Mouse (Mus musculus) monocyte, adult 2 months (primary cell): ENCODE results near the gene Pla2g2f.

Source experiments
- DNase-seq, 2 experiments: peaks; one replicate each; pipeline ENCODE4 v3.0.0; 2022; ENCODE audit warnings: low spot score in 2 of 2, low read depth in 1 of 2

Gene Pla2g2f

DNA sequence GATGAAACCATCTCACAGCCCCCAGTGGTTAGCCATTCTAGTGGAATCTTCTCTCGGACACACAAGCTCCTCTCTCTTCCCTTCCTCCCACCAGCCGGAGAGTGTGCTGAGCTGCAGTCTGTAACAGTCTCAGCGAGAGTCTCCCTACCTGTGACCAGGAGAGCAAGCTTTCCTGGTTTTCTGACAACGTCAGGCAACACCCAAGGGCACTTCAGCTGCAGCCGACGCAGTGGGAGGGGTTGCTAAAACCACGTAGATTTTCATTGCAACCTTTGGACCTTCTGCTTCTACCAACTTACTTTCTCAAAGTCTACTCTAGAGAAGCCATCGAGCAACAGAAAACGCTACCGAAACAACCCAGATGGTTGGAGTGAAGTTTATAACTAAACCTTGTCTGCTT, 14.5 kb upstream of the Pla2g2f start:
- DNase-seq, result no peak

DNA sequence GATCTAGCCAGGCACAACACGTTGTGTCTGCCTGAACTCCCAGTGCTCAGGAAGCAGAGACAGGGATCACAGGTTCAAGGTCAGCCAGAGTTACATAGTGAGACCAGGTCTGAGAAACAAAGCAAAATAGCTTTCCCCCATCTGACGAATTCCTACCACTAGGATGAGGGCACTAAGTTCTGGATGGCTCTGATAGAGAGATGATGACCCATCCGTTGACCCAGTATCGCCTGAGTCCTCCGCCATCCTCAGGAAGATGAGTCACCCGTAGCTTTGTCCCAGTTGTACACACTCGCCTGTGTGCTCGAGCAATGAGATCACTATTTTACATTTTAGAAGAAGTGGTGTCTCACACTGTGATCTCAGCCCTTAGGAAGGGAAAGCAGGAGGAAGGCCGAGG, 4.8 kb upstream of the Pla2g2f start:
- no peak for DNase-seq

DNA sequence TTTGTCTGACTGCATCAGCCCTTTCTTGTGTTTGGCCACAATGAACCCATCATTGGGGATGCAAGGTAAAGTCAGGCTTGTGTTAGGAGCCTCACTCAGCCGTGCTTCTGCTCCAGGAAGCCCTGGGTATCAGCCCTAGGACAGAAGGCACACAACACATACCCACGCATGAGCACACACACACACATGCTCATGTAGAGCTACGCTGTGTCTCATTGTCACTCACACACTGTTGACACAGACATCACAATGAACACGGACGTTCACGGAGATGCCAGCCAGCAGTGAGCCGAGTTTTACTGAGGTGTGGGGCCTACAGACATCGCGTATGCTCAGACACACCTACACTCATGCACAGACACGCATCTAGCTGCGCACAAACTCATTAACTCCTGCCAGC, 1.4 kb downstream of the Pla2g2f start:
- DNase-seq, result no peak

DNA sequence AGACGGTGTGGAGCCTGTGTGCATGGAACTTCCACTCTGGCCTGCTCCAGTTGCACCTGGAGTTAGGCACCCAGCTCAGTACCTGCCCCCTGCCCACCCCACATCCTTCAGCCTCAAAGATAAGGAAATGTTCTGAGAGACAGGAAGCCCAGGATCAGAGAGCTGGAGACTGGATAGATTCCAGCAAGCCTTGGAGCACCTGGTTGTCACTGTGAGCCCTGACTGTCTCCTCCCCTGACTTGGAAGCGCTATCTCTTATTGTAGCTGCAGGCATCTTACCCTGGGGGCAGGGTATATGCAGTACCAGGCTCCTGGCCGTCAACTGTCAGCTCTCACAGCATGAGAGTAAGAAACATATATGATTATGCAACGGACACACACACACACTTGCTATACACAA, 2.0 kb downstream of the Pla2g2f start:
- DNase-seq, result no peak

DNA sequence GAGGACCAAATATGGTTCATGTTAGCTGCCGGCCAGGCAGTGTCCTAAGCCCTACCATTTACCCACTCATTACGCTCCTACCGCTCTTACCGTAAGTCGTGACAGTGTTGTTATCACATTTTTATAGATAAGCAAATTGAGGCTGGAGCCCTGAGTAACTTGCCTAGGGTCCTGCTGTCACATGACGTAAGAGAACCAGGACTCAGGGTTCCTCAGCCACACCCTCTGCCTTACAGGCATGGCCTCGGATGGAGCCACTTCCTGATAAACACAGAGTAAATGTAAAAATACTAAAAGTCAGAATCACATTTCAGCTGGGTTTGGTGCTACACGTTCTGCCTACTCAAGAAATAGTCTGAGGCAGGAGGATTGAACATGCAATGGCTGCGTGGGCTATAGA, 3.0 kb downstream of the Pla2g2f start:
- no peak for DNase-seq

DNA sequence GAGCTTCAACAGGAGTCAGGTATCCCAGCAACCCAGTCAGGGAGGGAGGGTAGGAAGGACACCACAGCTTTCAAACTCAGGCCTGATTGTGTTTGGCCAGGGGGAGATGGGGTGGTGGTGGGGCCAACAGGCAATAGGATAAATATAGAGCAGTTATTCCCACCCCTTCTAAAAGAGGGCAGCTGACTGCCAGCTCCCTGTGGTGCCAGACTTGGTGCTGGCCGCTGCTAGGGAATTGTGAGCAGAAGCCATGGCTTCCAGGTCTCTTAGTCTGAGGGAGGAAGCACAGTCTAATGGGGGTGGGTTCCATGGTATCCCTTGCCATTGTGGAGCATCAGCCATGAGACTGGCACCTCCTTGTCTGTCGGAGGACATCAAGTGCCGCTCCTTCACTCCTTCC, 3.8 kb downstream of the Pla2g2f start:
- no peak for DNase-seq

DNA sequence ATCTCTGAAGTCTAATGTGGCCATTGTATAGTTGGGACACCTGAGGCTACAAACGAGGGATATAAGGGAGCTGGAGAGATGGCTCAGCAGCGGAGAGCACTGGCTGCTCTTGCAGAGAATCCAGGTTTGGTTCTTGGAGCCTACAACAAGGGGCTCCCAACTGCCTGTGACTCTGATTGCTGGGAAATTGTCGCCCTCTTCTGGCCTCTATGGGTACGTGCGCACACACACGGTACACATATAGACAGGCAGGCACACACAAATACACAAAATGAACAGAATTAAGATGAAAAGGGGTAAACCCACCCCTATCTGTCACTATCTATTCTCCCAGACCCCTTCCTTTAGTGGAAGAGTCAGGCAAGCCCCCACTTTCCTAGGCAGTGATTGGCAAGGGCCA, 4.8 kb downstream of the Pla2g2f start:
- no peak for DNase-seq

DNA sequence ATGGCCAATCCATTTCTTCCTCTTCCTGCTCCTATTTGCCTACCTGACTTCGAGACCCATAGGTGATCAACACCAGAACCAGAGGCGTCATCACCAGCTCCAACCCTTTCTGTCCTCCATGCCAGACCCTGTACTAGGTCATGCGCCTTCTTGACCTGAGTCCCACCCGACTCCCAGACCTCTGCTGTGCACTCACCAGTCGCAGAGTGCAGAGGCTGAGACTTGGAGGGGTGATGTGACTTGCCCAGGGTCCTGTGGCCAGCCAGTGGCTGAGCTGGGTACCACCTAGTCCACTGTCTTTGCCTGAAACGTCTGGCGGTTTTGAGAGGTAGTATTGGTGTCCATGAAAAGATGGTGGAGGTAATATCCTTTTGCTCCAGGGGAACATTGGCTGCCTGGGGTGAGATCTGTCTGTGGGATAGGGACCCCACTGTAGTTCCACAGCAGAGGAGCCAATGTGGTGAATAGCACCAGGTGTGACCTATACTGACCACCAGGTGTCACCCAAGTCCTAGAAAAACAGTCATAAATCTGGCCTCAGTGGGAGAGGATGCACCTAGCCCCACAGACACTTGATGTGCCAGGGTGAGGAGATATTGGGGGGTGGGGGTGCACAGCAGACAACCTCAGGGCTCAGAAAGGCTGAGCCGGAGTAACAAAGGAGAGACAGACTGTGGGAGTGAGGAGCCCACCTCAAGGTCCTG, 8.9 kb downstream of the Pla2g2f start:
- DNase-seq, result no peak

DNA sequence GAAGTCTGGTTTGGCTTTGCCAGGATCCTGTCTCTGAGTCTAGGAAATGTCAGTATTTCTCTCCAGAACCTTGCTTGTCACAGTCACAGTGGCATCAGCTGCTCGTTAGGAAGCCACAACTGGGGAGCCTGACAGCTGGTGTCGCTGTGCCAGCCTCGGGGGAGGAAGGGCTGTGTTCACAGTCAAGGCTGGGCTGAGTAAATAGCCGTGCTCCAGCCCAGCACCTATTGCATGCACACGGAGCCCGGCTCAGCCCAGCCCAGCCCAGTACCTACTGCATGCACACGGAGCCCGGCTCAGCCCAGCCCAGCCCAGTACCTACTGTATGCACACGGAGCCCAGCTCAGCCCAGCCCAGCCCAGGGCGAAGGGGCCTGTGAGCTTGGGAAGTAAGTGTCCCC, 9.6 kb downstream of the Pla2g2f start:
- no peak for DNase-seq

DNA sequence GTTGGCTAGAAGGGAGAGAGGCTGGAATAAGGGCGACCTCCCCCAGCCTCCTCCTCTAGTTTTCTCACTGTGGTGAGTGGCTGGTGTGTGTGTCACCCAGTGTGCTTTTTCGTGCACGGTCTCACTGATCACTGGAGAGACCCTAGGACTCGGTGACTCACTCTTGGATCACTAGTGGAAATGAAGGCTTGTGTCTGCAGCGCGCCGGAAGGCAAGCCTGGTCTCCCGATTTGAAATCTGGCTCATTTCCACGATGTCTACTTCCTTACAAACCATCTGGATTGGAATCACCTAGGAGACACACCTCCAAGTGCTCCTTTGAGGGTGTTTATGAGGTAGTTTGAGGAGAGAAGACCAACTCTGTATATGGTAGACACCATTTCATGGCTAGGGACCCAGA, 10.6 kb downstream of the Pla2g2f start:
- DNase-seq, result no peak

DNA sequence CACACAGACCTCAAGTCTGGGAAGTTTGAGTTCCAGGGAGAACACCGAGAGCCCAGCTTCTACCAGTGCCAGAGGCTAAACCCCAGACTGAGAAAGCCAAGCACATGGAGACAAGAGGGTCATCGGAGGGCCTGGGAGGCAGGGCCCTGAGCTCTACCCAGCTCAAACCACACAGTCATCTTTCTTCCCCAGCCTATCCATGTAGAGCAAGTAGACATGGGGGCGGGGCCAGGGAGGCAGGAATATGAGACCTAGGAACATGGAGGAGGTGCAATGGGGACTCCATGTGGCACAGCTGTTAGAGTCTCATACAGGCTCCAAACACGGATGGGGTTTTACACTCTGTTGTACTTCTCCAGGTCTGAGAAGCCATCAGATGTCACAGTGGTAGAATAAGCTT, 11.5 kb downstream of the Pla2g2f start:
- DNase-seq, result no peak

DNA sequence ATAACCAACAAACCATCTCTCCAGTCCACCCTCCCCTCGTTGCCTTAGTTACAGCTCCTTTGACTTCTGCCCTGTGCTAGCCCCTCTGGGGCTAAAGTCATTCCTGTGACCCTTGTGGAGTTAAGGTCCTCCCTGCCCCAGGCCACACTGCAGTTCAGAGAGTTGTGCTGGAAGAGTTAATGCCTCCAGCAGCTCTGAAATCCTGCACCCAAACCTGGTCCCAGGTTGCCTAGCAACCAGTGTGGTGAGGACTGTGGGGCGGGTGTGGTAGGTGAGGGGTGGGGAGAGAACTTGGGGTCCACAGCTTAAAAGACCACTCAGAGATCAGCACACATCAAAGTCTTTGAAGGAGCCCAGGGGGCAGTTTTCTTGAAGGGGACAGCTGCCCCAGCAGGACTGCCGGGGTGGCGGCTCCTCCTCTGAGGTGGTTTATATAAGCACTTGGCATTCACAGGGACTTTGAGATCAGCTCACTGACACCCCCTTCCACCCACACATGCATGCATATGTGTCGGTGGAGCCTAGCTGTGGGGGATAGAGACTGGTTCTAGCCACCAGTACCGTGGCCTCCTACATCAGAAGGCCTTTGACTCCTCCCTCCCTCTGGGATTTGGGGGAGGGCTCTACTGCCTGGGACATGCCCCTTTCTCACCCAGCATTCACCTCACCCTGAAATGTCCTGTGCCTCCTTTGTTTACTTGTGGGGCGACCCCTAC, 18.1 kb downstream of the Pla2g2f start:
- no peak for DNase-seq

DNA sequence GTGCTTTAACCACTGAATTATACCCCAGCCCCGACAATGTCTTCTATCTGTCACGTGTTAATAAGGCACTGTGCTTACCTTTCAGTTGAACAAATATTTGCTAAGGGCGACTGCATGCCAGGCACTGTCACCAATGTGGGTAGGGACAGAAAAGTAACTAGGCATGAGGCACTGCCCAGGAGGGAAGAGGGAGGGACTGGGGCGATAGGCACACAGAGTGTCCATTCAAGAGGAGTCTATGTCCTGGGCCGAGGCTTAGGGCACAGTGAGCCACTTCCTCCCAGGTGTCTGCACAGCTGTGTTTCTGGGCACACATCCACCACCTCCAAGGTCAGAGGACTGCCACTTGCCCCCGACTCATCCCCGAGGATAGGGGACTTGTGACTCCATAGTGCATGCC, 20.4 kb downstream of the Pla2g2f start, which contains the start of gene Ubxn10:
Gene Ubxn10, minus strand, starts transcription at position 137 of the 400 bp plus-strand sequence.
- DNase-seq, result no peak

DNA sequence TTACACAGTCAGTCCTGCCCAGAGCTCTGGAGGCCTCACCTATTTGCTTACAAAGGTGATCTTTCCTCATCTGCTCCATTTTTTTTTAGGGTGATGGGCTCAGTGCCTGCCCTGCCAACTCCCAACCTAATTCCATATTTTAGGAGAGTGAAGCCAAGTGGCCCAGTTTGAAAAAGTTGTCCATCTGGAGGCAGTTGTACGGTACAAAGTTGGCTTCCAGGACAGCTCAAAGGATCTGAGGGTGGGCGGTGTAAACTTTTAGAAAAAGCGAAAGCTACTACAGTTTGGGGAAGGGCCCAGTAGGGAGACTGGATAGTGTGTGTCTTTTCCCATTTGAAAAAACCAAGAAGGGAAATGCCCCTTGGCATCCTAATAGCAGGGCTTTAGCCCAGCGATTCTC, 22.6 kb downstream of the Pla2g2f start:
- no peak for DNase-seq

DNA sequence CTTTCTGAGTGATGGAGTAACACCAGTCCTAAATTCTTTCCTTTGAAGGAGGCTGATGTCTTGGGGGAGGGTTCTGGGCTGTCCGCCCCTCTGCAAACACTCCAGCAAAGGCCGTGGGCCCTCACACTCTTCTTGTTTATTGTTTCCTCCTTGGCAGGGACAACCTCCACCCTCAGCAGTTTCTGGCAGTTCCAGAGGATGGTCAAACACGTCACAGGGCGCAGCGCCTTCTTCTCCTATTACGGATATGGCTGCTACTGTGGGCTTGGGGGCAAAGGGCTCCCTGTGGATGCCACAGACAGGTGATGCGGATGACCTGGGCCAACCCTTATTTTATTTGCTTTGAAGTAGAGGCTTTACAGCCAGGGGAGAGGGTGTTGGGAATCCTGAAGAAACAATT, 23.3 kb downstream of the Pla2g2f start:
- DNase-seq, result no peak

DNA sequence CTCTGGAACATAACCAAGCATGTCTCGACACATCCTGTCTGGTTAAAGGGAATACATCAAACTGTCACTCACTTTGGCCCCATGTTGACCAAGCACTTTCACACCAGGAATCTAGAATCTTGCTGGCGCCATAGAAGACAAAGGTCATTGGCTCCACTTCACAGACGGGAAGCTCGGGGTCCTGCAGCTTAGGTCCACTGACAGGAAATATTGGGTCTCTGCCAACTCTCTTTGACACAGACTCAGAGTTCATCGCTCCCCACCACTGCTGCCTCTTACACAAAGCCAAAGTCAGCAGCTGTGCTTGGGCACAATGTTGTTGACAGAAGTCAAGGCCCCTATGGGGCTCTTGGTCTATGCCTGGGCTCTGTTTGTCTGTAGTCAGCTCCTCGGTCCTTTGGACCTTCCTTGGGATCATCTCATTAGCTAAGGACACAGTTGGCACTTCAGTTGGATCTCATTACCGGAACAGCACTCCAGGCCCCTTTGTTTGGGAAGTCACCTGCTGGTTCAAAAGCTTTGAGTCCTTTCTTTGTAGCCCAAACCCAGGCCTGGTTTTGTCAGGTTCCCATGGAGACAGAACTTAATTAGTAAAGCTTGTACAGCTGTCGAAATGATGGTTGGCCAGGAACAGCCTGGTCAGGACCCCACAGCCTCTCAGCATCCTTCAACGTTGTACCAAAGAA, 28.3 kb downstream of the Pla2g2f start:
- no peak for DNase-seq

DNA sequence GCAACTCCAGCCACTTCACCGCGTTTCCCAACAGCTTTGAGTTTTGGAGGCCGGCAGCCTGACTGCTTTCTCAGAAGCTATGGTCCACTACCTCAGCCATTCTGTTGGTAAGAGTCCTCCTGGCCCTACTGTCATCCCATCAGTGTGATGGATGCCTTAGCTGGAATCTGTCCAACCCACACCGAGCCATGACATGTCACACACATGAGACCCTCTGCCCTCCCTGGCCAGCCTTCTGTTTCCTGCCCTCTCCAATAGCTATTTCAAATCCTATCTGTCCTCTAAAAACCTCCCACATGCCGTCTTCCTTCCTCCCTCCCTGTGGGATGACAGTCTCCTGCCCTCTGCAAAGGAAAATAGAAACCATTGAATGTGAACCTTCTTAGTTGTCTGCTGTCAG, 31.7 kb downstream of the Pla2g2f start:
- DNase-seq, result no peak

DNA sequence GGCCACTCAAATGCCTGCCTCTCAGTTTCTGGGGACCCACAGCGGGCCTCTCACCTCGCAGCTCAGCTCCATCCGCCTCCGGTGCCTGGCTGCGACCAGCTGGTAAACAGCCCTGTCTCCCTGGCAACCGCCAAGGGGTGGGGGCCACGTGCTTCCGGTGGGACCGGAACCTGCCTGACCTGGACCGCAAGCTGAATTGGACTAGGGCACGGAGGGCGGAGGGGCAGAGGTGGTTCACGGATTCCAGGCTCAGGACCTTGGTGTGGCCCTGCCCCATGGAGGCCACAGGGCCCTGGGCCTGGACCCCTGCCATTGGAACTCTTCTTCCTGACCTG, 32.3 kb downstream of the Pla2g2f start:
- DNase-seq, result no peak

DNA sequence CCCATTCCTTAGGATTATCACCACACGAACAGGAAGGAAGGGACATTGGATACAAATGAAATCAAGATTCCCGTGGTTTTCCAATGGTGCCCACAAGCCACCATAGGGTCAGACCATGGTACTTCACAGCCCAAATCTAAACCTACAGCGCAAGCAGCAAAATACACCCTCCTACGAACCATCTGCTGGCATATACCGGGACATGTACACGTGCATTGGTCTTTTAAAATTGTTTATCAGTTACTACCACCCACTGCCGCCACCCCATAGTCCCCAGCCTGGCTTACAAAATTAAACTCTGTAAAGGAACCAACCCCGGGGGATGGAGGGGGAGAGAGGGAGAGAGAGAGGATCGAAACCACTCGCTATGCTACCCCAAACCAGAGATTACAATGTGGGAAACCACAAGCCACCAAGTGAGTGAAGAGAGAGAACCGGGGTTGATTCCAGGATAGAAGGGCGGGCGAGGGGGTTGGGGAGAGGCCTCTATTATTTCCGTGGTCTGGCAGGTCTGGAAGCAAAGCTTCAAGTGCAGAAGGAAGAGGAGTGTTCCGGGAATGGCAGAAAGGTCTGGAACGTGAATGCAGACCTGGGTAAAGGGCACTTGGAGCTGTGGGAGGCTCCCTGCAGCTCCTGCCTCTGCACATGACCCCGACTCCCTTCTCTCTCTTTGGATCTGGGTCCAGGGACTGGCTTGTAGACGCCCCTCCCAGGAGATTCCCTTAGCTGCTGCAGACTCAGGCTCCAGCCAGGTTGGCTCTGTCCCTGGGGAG, 32.9 kb downstream of the Pla2g2f start, which contains the start of gene Pla2g2c:
Gene Pla2g2c, plus strand, starts transcription at position 439 of the 773 bp plus-strand sequence.
- no peak for DNase-seq

DNA sequence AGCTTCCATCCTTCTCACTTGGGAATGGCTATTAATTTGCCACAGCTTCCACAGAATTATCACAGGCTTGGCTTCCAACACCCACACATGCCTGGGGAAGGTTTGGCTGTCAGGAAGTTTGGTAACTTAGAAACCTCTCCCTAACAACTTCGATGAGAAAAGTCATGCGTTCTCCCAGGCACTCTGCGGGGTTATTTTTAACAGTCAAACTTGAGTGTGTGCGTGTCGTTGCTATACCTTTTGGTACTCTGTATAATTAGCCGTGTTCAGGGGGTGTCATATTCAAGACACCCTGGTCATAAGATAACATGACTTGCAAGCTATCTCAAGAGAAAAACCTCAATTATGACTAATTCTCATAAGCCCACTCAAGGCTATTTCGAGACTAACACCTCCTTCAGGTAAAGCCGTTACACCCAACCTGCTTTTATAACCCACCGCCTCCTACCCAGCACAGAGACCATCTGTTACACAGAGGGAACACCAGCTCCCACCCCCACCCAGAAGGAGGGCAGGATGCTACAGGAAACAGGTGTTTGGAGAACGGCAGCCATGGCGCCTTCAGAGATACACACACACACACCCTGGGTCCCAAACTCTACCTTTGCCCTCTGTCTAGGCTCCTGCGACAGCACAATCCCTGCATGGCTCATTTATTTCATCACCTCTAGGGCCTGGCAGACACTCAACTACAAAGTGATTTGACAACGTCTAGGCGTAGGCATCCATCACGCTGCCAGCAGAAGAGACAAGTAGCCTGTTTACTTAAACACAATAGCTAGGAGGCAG, 33.7 kb downstream of the Pla2g2f start:
- no peak for DNase-seq

DNA sequence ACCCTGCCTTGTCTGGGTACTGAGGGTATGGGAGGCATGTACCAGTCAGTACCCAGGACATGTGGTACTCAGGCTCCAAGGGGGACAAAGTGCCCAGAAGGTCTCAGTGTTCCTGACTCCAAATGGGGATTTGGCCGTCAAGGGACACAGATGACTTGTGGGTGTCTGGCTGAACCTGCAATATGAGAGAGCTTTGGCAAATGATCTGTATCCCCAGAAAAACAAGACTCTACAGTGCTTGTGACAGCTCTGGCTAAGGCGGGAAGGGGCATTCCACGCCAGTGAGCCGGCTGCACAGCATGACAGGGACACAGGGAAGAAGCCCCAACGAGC, 38.2 kb downstream of the Pla2g2f start:
- DNase-seq, result no peak
